30 mouse cellular contexts compared by ENCODE assay signal in the genomic region with DNA sequence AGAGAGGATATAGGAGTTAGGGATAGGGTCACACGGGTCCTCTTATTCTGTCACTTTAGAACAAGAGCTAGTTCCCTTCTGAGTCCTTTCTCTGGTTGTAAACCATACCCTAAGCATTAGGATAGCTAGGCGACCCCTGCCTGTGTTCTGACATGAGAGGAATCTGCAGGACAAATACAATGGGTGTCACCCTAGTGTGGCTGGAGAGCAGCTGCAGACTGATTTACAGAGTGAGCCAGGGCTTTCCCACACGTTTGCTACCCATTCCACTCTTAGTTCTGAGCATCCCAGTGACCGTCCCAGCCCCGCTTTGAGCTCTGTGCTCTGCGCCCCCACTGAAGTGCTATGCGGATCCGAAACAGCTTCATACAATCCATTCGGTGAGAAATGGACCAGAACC. TPM values are rescaled to one million over a fixed set of nuclear protein-coding genes. Genes with fewer than 3 reads are reported as not detected.
DNase-seq lines count a peak whose midpoint lies in the region; ATAC-seq and TF ChIP-seq lines count a peak whose summit lies in the region.
"Had no signal": no experiment of that assay in that cellular context is flagged by ENCODE, and none has a peak within 500 bp of the region (broad histone marks: within the 10 kb centered on the region; RNA-seq: fewer than 3 reads in every experiment).

No protein-coding gene starts in this region.

- H3K4me2 ChIP-seq in liver, postnatal 0 days (ENCODE audit: low read depth, low read length) = no peak overlapping the region
- no peak overlapping the region for H3K4me2 ChIP-seq in limb, embryonic 14.5 days (replicated peaks; ENCODE audit: low read depth, low read length, severe bottlenecking)
- H3K4me2 ChIP-seq: forebrain, embryonic 13.5 days; heart, embryonic 15.5 days; hindbrain, embryonic 12.5 days; liver, embryonic 12.5 days had no signal

- H3K4me1 ChIP-seq in heart, adult 2 months (ENCODE audit: control insufficient read depth, insufficient read depth, low read length) = peaks cover 7% of the 10 kb centered on the region
- H3K4me1 ChIP-seq in liver, adult 2 months (ENCODE audit: control insufficient read depth, insufficient read depth, low read length) = peaks cover 26% of the 10 kb centered on the region
- H3K4me1 ChIP-seq in liver, postnatal 0 days (ENCODE audit: insufficient read depth) = peaks cover 17% of the 10 kb centered on the region
- H3K4me1 ChIP-seq in limb, embryonic 14.5 days (ENCODE audit: control insufficient read depth, insufficient read depth, low read length) = peaks cover 18% of the 10 kb centered on the region
- H3K4me1 ChIP-seq: forebrain, embryonic 13.5 days had no signal

- no peak for TF ChIP-seq EP300 in heart, adult 2 months (IDR thresholded peaks at IDR 0.05; ENCODE audit: insufficient read depth, low read depth, low read length)
- TF ChIP-seq EP300 in liver, postnatal 0 days (IDR thresholded peaks at IDR 0.05; ENCODE audit: low read depth) = no peak

- H3K27me3 ChIP-seq in heart, adult 2 months (ENCODE audit: control insufficient read depth, insufficient read depth, low read length) = no peaks in the 10 kb centered on the region
- H3K27me3 ChIP-seq in liver, adult 2 months (ENCODE audit: control insufficient read depth, insufficient read depth, low read length) = no peaks in the 10 kb centered on the region
- no peaks in the 10 kb centered on the region for H3K27me3 ChIP-seq in liver, postnatal 0 days (ENCODE audit: insufficient read depth, low read length)
- H3K27me3 ChIP-seq in limb, embryonic 14.5 days (ENCODE audit: control insufficient read depth, insufficient read depth, low read length) = no peaks in the 10 kb centered on the region
- H3K27me3 ChIP-seq: forebrain, embryonic 13.5 days; heart, embryonic 15.5 days; hindbrain, embryonic 12.5 days; liver, embryonic 12.5 days had no signal

- DNase-seq in heart, adult 2 months = no peak
- DNase-seq in heart, postnatal 10 days = no peak
- no peak for DNase-seq in liver, adult 2 months (ENCODE audit: extremely low read depth, low read depth, low spot score)
- no peak for DNase-seq in liver, postnatal 0 days
- DNase-seq in limb, embryonic 14.5 days (ENCODE audit: low spot score) = no peak
- DNase-seq in frontal cortex, postnatal 14 days (ENCODE audit: low spot score in 2 of 2) = no peak
- DNase-seq: adrenal gland, postnatal 14 days; cerebellum, adult 8-10 months; cerebellum, postnatal 25 days; heart, postnatal 36 days; kidney, adult 18-20 months; kidney, postnatal 4 days; lung, adult 18-20 months; lung, postnatal 4 days; midbrain, embryonic 14.5 days; thymus, postnatal 4 days had no signal

- ATAC-seq in liver, postnatal 0 days = no peak
- ATAC-seq in limb, embryonic 14.5 days (ENCODE audit: low FRiP score, low read depth) = 0 out of 2 replicates have a peak, but pooled peaks have one; percentile 56
- no peak for ATAC-seq in cerebellum, adult (ENCODE audit: insufficient number of reproducible peaks, low FRiP score, low TSS enrichment)
- ATAC-seq: forebrain, embryonic 13.5 days; hindbrain, postnatal 0 days; liver, embryonic 12.5 days; lung, postnatal 0 days had no signal

- TF ChIP-seq POLR2A in heart, adult 2 months (IDR thresholded peaks at IDR 0.05; ENCODE audit: insufficient read depth, low read depth, low read length) = no peak
- no peak for TF ChIP-seq POLR2A in liver, adult 2 months (IDR thresholded peaks at IDR 0.05; ENCODE audit: extremely low read depth, insufficient read depth, low read length)
- TF ChIP-seq POLR2A in limb, embryonic 14.5 days (IDR thresholded peaks at IDR 0.05; ENCODE audit: borderline replicate concordance, extremely low read depth, insufficient read depth, insufficient read length) = no peak

- intact Hi-C loops in heart, adult 2 months (cut with DNase I) = no loop called here
- intact Hi-C loops in heart, postnatal 10 days (cut with DNase I) = no loop called here

- H3K36me3 ChIP-seq in heart, adult 2 months (ENCODE audit: control insufficient read depth, insufficient read depth, low read length) = peaks cover 2% of the 10 kb centered on the region
- H3K36me3 ChIP-seq in liver, adult 2 months (ENCODE audit: control insufficient read depth, insufficient read depth, low read length) = 0 out of 2 replicates have a peak, but pooled peaks cover 3% of the 10 kb centered on the region
- no peaks in the 10 kb centered on the region; the same call in 1 of the 2 replicates for H3K36me3 ChIP-seq in liver, postnatal 0 days (replicated peaks; ENCODE audit: insufficient read depth, low read length)
- no peaks in the 10 kb centered on the region for H3K36me3 ChIP-seq in limb, embryonic 14.5 days (ENCODE audit: control insufficient read depth, insufficient read depth, low read length)
- H3K36me3 ChIP-seq: heart, embryonic 15.5 days; hindbrain, embryonic 12.5 days had no signal

- H3K9me3 ChIP-seq in liver, postnatal 0 days (ENCODE audit: low read length) = no peaks in the 10 kb centered on the region
- H3K9me3 ChIP-seq in limb, embryonic 14.5 days (ENCODE audit: control insufficient read depth, low read length) = no peaks in the 10 kb centered on the region
- H3K9me3 ChIP-seq: forebrain, embryonic 13.5 days; G1E; heart, embryonic 15.5 days; hindbrain, embryonic 12.5 days; liver, embryonic 12.5 days had no signal

- H3K4me3 ChIP-seq in heart, adult 2 months = no peak overlapping the region
- no peak overlapping the region for H3K4me3 ChIP-seq in liver, adult 2 months (ENCODE audit: insufficient read depth, low read depth, low read length)
- no peak overlapping the region for H3K4me3 ChIP-seq in liver, postnatal 0 days (ENCODE audit: low read depth, low read length)
- no peak overlapping the region for H3K4me3 ChIP-seq in limb, embryonic 14.5 days (replicated peaks; ENCODE audit: low read length)
- H3K4me3 ChIP-seq: forebrain, embryonic 13.5 days; heart, embryonic 15.5 days; hindbrain, embryonic 12.5 days; liver, embryonic 12.5 days had no signal

- H3K79me2 ChIP-seq in heart, adult 2 months (replicated peaks; ENCODE audit: control insufficient read depth, insufficient read depth, low read length) = no peaks in the 10 kb centered on the region
- H3K79me2 ChIP-seq in liver, adult 2 months (ENCODE audit: control insufficient read depth, insufficient read depth, low read length) = no peaks in the 10 kb centered on the region

- H3K9ac ChIP-seq in heart, adult 2 months (ENCODE audit: low read depth, low read length) = no peak overlapping the region
- no peak overlapping the region for H3K9ac ChIP-seq in liver, adult 2 months (ENCODE audit: low read depth, low read length)
- H3K9ac ChIP-seq in liver, postnatal 0 days (replicated peaks) = no peak overlapping the region
- H3K9ac ChIP-seq in limb, embryonic 14.5 days (ENCODE audit: low read depth, low read length, severe bottlenecking) = no peak overlapping the region
- H3K9ac ChIP-seq: forebrain, embryonic 13.5 days; heart, embryonic 15.5 days; hindbrain, embryonic 12.5 days; liver, embryonic 12.5 days had no signal

- WGBS in heart, adult 2 months = 79% methylated on average over 9 of the region's 9 CpGs
- WGBS in liver, adult 2 months = 88% methylated on average over 9 of the region's 9 CpGs
- 77% methylated on average over 9 of the region's 9 CpGs for WGBS in liver, postnatal 0 days (ENCODE audit: insufficient replicate concordance)
- WGBS in limb, embryonic 14.5 days = 76% methylated on average over 9 of the region's 9 CpGs

- peak overlapping the region; percentile 23 for H3K27ac ChIP-seq in heart, adult 2 months
- peak overlapping the region; percentile 58 for H3K27ac ChIP-seq in liver, adult 2 months (replicated peaks; ENCODE audit: insufficient read depth, low read depth, low read length)
- H3K27ac ChIP-seq in liver, postnatal 0 days (ENCODE audit: low read depth) = no peak overlapping the region; the same call in 1 of the 2 replicates
- H3K27ac ChIP-seq in limb, embryonic 14.5 days (replicated peaks; ENCODE audit: low read depth, low read length) = no peak overlapping the region
- H3K27ac ChIP-seq: forebrain, embryonic 13.5 days; heart, embryonic 15.5 days; hindbrain, embryonic 12.5 days; hindbrain, postnatal 0 days; kidney, postnatal 0 days; liver, embryonic 12.5 days had no signal

- TF ChIP-seq CTCF in heart, adult 2 months (IDR thresholded peaks at IDR 0.05) = no peak
- no peak for TF ChIP-seq CTCF in liver, adult 2 months (IDR thresholded peaks at IDR 0.05; ENCODE audit: low read depth, low read length)
- no peak for TF ChIP-seq CTCF in liver, postnatal 0 days (IDR thresholded peaks at IDR 0.05; ENCODE audit: low read depth)

RNA-seq across cellular contexts. Expression of a gene that starts 45.6 kb away (rescaled TPM):
- 1 to 10 TPM; 1.7 to 2.5 TPM for total RNA-seq in heart, adult 2 months (2021)
- polyA plus RNA-seq in heart, adult 2 months (2012; rRNA removed) = 3.3 and 4.2 TPM in 2 replicates
- 1 to 10 TPM; 1.7 to 1.9 TPM for total RNA-seq in heart, postnatal 10 days (2021)
- 47.8 and 48.0 TPM in 2 replicates for total RNA-seq in liver, adult 2 months (2014; rRNA removed)
- polyA plus RNA-seq in liver, adult 2 months (2012; rRNA removed) = 28.7 and 30.2 TPM in 2 replicates
- polyA plus RNA-seq in liver, postnatal 0 days (2015; fragmentation: Nextera tagmentation; extraction: Ambion mirVana) = 6.0 and 6.1 TPM in 2 replicates
- 0.16 and 0.20 TPM in 2 replicates for polyA plus RNA-seq in limb, embryonic 14.5 days (2012; rRNA removed)
- polyA plus RNA-seq in limb, embryonic 14.5 days (2014; fragmentation: Nextera tagmentation; extraction: Ambion mirVana) = 0.15 and 0.17 TPM in 2 replicates
- total RNA-seq: megakaryocyte-erythroid progenitor cell, adult 5-6 weeks; monocyte, adult 5-6 weeks had no signal
- polyA plus RNA-seq: embryonic facial prominence, embryonic 11.5 days; forebrain, embryonic 13.5 days; G1E; neural tube, embryonic 11.5 days; stomach, embryonic 14.5 days had no signal

Comparison
In these comparisons a context has a peak if more than half of its experiments do, and no peak if none do; other contexts are left out.
1. H3K27ac ChIP-seq: peak in heart, adult 2 months (single experiment) and liver, adult 2 months (single experiment); none in liver, postnatal 0 days (single experiment) and limb, embryonic 14.5 days (single experiment).